Mouse (Mus musculus): ENCODE results near the gene Kdm2b. TPM values are rescaled to one million over a fixed set of nuclear protein-coding genes. Genes with fewer than 3 reads are reported as not detected.

Gene Kdm2b
- polyA plus RNA-seq, 1 experiment from 2014 or later: 8.3 TPM

DNA sequence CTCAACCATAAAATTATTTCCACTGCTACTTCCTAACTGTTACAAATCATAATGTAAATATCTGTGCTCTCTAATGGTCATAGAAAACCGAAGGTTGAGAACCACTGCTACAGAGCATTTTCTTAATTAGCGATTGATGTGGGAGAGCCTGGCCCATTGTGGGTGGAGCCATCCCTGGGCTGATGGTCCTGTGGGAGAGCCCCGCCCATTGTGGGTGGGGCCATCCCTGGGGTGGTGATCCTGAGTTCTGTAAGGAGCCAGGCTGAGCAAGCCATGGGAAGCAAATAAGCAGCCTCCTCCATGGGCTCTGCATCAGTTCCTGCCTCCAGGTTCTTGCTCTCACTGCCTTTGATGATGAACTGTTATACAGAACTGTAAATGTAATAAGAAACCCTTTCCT, 27.7 kb downstream of the Kdm2b start:
- H3K27ac ChIP-seq (ENCODE audit: low read depth): no peak overlapping the region
- ATAC-seq (no peak), DNase-seq (no peak)
- 68% methylated on average over 3 of the region's 3 CpGs for WGBS (ENCODE audit: insufficient replicate concordance)
- no peaks in the 10 kb centered on the region for H3K27me3 ChIP-seq (ENCODE audit: insufficient read depth, low read length)
- no peak overlapping the region for H3K4me3 ChIP-seq (ENCODE audit: low read depth, low read length)
- H3K36me3 ChIP-seq (replicated peaks; ENCODE audit: insufficient read depth, low read length): no peaks in the 10 kb centered on the region
- H3K9me3 ChIP-seq (ENCODE audit: low read length): no peaks in the 10 kb centered on the region
- H3K9ac ChIP-seq (replicated peaks): no peak overlapping the region
- 0 out of 2 replicates have a peak, but pooled peaks cover 2% of the 10 kb centered on the region for H3K4me1 ChIP-seq (ENCODE audit: insufficient read depth)
- H3K4me2 ChIP-seq (ENCODE audit: low read depth, low read length): no peak overlapping the region
- TF ChIP-seq CTCF (IDR thresholded peaks at IDR 0.05; ENCODE audit: low read depth) (no peak), EP300 (IDR thresholded peaks at IDR 0.05; ENCODE audit: low read depth) (no peak)

DNA sequence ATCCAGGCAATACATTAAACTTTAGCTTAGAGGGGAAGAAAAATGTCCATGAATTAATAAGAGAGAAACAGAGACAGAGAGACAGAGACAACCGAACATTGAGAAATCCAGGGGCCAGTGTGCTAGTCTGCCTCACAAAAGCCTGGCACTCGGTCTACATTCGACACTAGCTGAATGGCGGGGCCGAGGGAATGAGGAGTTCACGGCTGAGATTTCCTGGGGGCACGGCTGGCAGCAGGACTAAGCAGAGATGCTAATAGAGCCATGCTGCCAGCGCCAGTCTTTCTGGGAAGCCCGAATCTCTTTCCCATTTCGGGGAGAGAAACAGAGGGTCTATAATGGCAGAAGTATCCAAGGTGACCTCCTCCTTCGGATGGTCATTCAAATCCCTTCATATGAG, 30.2 kb downstream of the Kdm2b start:
- TF ChIP-seq EP300 (IDR thresholded peaks at IDR 0.05; ENCODE audit: low read depth) (no peak), CTCF (IDR thresholded peaks at IDR 0.05; ENCODE audit: low read depth) (no peak)
- 84% methylated on average over 11 of the region's 11 CpGs for WGBS (ENCODE audit: insufficient replicate concordance)
- H3K27ac ChIP-seq (ENCODE audit: low read depth): no peak overlapping the region
- no peak overlapping the region for H3K4me2 ChIP-seq (ENCODE audit: low read depth, low read length)
- no peaks in the 10 kb centered on the region for H3K27me3 ChIP-seq (ENCODE audit: insufficient read depth, low read length)
- ATAC-seq (no peak), DNase-seq (no peak)
- no peak overlapping the region for H3K9ac ChIP-seq (replicated peaks)
- peaks cover 4% of the 10 kb centered on the region; the same call in 1 of the 2 replicates for H3K4me1 ChIP-seq (ENCODE audit: insufficient read depth)
- no peaks in the 10 kb centered on the region for H3K9me3 ChIP-seq (ENCODE audit: low read length)
- H3K4me3 ChIP-seq (ENCODE audit: low read depth, low read length): no peak overlapping the region
- H3K36me3 ChIP-seq (replicated peaks; ENCODE audit: insufficient read depth, low read length): no peaks in the 10 kb centered on the region

DNA sequence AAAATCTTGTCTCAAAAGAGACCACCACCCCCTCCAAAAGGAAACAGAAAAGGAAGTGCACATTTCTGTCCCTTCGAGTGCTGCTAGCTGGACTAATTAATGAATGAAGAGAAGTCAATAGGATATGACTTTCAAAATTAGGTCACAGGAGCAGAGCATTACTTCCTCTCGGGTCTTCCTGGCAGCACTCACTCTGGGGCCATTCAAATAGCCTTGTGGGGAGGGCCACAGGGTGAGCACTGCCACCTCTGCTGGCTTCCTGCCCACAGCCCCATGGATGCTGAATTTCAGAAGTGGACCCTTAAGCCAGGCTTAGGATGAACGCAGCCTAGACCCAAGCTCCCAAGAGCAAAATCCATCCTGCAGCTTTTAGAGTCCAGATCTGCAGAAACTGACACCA, 33.6 kb downstream of the Kdm2b start:
- Histone ChIP-seq H3K4me2 (ENCODE audit: low read depth, low read length) (no peak overlapping the region), H3K9me3 (ENCODE audit: low read length) (no peaks in the 10 kb centered on the region), H3K36me3 (replicated peaks; ENCODE audit: insufficient read depth, low read length) (no peaks in the 10 kb centered on the region), H3K27ac (ENCODE audit: low read depth) (no peak overlapping the region), H3K4me1 (ENCODE audit: insufficient read depth) (peaks cover 20% of the 10 kb centered on the region), H3K9ac (replicated peaks) (no peak overlapping the region), H3K4me3 (ENCODE audit: low read depth, low read length) (no peak overlapping the region), H3K27me3 (ENCODE audit: insufficient read depth, low read length) (peaks cover 18% of the 10 kb centered on the region)
- 43% methylated on average over 3 of the region's 3 CpGs for WGBS (ENCODE audit: insufficient replicate concordance)
- TF ChIP-seq EP300 (IDR thresholded peaks at IDR 0.05; ENCODE audit: low read depth): no peak
- TF ChIP-seq CTCF (IDR thresholded peaks at IDR 0.05; ENCODE audit: low read depth): no peak
- ATAC-seq (no peak), DNase-seq (no peak)

GRCm38 (mm10) chr5:122951913-122952641, 37.5 kb downstream of the Kdm2b start:
- Histone ChIP-seq H3K27me3 (ENCODE audit: insufficient read depth, low read length) (peaks cover 20% of the 10 kb centered on the region), H3K4me1 (ENCODE audit: insufficient read depth) (peaks cover 29% of the 10 kb centered on the region), H3K9me3 (ENCODE audit: low read length) (no peaks in the 10 kb centered on the region), H3K27ac (ENCODE audit: low read depth) (no peak overlapping the region), H3K4me2 (ENCODE audit: low read depth, low read length) (peak overlapping the region; percentile 73), H3K9ac (replicated peaks) (peak overlapping the region; percentile 37; the same call in 1 of the 2 replicates), H3K4me3 (ENCODE audit: low read depth, low read length) (peak overlapping the region; percentile 39), H3K36me3 (replicated peaks; ENCODE audit: insufficient read depth, low read length) (no peaks in the 10 kb centered on the region)
- ATAC-seq: peak; percentile 38; the same call in 1 of the 2 replicates
- WGBS (ENCODE audit: insufficient replicate concordance): 8% methylated on average over 59 of the region's 59 CpGs
- DNase-seq: peak; percentile 35
- TF ChIP-seq EP300 (IDR thresholded peaks at IDR 0.05; ENCODE audit: low read depth): no peak
- no peak for TF ChIP-seq CTCF (IDR thresholded peaks at IDR 0.05; ENCODE audit: low read depth)

- peak; percentile 74 for DNase-seq
- Histone ChIP-seq H3K4me2 (ENCODE audit: low read depth, low read length) (peak overlapping the region; percentile 73), H3K4me1 (ENCODE audit: insufficient read depth) (peaks cover 29% of the 10 kb centered on the region), H3K27me3 (ENCODE audit: insufficient read depth, low read length) (peaks cover 20% of the 10 kb centered on the region), H3K36me3 (replicated peaks; ENCODE audit: insufficient read depth, low read length) (no peaks in the 10 kb centered on the region), H3K9me3 (ENCODE audit: low read length) (no peaks in the 10 kb centered on the region), H3K4me3 (ENCODE audit: low read depth, low read length) (peak overlapping the region; percentile 39), H3K9ac (replicated peaks) (peak overlapping the region; percentile 26; the same call in 1 of the 2 replicates), H3K27ac (ENCODE audit: low read depth) (peak overlapping the region; percentile 26; the same call in 1 of the 2 replicates)
- TF ChIP-seq EP300 (IDR thresholded peaks at IDR 0.05; ENCODE audit: low read depth) (no peak), CTCF (IDR thresholded peaks at IDR 0.05; ENCODE audit: low read depth) (peak; percentile 10)
- WGBS (ENCODE audit: insufficient replicate concordance): 7% methylated on average over 30 of the region's 30 CpGs
- ATAC-seq: peak; percentile 71
These were observed 38.3 kb downstream of the Kdm2b start for GRCm38 (mm10) chr5:122951056-122951912.
